Mouse (Mus musculus) midbrain, postnatal 0 days (tissue): ENCODE measurements at regions not wholly inside any gene's neighbourhood (a gene's known extent, or its start where the extent isn't known, plus 50 kb on each side); places are given as distances from the start of the nearest gene placed in this dataset. TPM values are rescaled to one million over a fixed set of nuclear protein-coding genes. Genes with fewer than 3 reads are reported as not detected.

Experiments
- ATAC-seq: fragments of 200-750 bp; cut with Nextera tagmentation; 2 replicates; pipeline ENCODE4 v1.8.0; 2017; ENCODE audit warnings: moderate number of reproducible peaks, mild to moderate bottlenecking, moderate TSS enrichment, moderate library complexity; ENCODE audit not compliant: low FRiP score
- DNase-seq: peaks from one replicate; pipeline ENCODE4 v3.0.0-alpha.2; 2015; ENCODE audit warnings: low spot score
- H3K27ac ChIP-seq: fragments of 300-500 bp; sonication (generic); 2 replicates; pipeline ENCODE4 v1.5.1; 2014; ENCODE audit warnings: low read depth, mild to moderate bottlenecking, low read length, mixed read lengths
- H3K27me3 ChIP-seq: fragments of 300-500 bp; sonication (generic); 2 replicates; pipeline ENCODE4 v1.6.1; 2014; ENCODE audit warnings: low read length, control low read depth, mixed read lengths; ENCODE audit not compliant: insufficient read depth
- H3K36me3 ChIP-seq: fragments of 300-500 bp; sonication (generic); 2 replicates; pipeline ENCODE4 v1.6.1; 2014; ENCODE audit warnings: low read length, control low read depth, mixed read lengths; ENCODE audit not compliant: insufficient read depth
- H3K4me1 ChIP-seq: fragments of 300-500 bp; sonication (generic); 2 replicates; pipeline ENCODE4 v1.6.1; 2014; ENCODE audit warnings: mild to moderate bottlenecking, control low read depth, antibody characterized with exemption, low read length, mixed read lengths; ENCODE audit not compliant: insufficient read depth
- H3K4me2 ChIP-seq: fragments of 300-500 bp; sonication (generic); 2 replicates; pipeline ENCODE4 v1.6.1; 2014; ENCODE audit warnings: low read depth, mild to moderate bottlenecking, low read length, mixed read lengths; ENCODE audit not compliant: poor library complexity, severe bottlenecking
- H3K4me3 ChIP-seq: fragments of 300-500 bp; sonication (generic); 2 replicates; pipeline ENCODE4 v1.5.1; 2014; ENCODE audit warnings: low read depth, mild to moderate bottlenecking, low read length, moderate library complexity
- H3K9ac ChIP-seq: fragments of 300-500 bp; sonication (generic); replicated peaks from 2 replicates; pipeline ENCODE4 v1.6.1; 2014; ENCODE audit warnings: mild to moderate bottlenecking, low read length, moderate library complexity, mixed read lengths; ENCODE audit not compliant: poor library complexity, severe bottlenecking
- H3K9me3 ChIP-seq: fragments of 300-500 bp; sonication (generic); 2 replicates; pipeline ENCODE4 v1.6.1; 2016; ENCODE audit warnings: low read length, control low read depth
- CTCF ChIP-seq: IDR thresholded peaks from 2 replicates; pipeline ENCODE4 v1.5.1; 2016; ENCODE audit warnings: antibody characterized with exemption, mild to moderate bottlenecking
- WGBS: fragments of 180-500 bp; shearing (Covaris S2); extraction: QIAGEN DNeasy Blood & Tissue Kit; methylation state at CpG from one replicate; pipeline ENCODE4 v1.1.7; 2014; 5-methylcytosine and 5-hydroxymethylcytosine counted together
- microRNA-seq: library from miRNA; unstranded; fragments of <30 nt; microRNA quantifications from one replicate; pipeline ENCODE4, GENCODE M21; 2016; ENCODE audit warnings: borderline number of aligned reads

DNA sequence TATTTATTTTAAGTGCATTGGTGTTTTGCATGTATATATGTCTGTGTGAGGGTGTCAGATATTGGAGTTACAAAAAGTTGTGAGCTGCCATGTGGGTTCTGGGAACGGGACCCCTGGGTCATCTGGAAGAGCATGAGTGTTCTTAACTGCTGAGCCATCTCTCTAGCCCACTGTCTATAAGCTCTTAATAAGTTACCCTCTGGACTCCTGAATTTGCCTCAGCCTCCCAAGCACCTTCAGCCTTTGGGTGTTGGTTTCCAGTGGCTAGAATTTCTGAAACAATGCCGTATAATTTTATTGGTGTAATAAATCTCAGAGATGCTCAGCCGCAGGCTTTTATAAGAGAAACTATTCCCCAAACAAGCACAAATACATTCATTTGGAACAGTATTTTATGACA lies 75.0 kb downstream of the Nat3 start:
- ATAC-seq (no peak), DNase-seq (no peak)
- Histone ChIP-seq H3K36me3 (no peaks in the 10 kb centered on the region), H3K9ac (no peak overlapping the region), H3K4me3 (no peak overlapping the region), H3K27me3 (no peaks in the 10 kb centered on the region), H3K4me2 (no peak overlapping the region), H3K4me1 (no peaks in the 10 kb centered on the region), H3K27ac (no peak overlapping the region), H3K9me3 (no peaks in the 10 kb centered on the region)
- WGBS = 93% methylated on average over 3 of the region's 3 CpGs
- no peak for TF ChIP-seq CTCF

DNA sequence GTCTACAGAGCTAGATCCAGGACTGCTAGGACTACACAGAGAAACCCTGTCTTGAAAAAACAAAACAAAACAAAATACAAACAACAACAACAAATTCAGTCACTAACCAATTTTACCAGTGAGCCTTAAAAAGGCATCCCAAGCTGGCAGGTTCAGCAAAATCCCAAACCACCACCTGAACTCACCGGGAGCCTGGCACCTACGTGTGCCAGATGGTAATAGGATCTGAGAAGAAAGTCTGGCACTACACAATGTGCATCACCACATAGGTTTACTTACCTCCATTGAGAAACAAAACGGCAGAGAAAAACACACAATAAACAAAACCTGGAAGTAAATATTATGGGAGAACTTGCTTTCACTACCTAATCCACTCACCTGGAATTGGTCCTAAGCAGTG lies 98.6 kb downstream of the Nat3 start:
- 86% methylated on average over 3 of the region's 3 CpGs for WGBS
- no peaks in the 10 kb centered on the region for H3K9me3 ChIP-seq
- no peak overlapping the region for H3K9ac ChIP-seq
- no peaks in the 10 kb centered on the region for H3K27me3 ChIP-seq
- no peaks in the 10 kb centered on the region for H3K36me3 ChIP-seq
- H3K27ac ChIP-seq = no peak overlapping the region
- no peaks in the 10 kb centered on the region for H3K4me1 ChIP-seq
- H3K4me3 ChIP-seq = no peak overlapping the region
- ATAC-seq (no peak), DNase-seq (no peak)
- no peak overlapping the region for H3K4me2 ChIP-seq
- no peak for TF ChIP-seq CTCF

DNA sequence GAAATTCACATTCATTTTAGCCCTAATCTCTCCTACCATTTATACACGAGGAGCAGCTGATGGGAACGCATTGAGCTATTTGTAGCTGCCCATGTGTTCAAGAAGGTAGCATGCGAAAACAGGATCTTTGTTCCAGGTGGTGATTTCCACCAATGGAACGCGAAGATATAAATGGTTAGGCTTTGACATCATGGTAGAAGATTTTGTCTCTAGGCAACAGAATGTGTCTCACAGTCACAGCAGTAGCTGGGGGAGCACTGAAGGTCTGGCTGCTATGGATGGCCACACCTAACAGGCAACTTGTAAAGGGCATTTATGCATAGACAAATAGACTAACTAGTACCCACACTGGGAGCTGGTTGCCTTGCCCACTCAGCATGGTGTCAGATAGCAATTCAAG lies 108.0 kb downstream of the Nat3 start:
- DNase-seq (no peak), ATAC-seq (no peak)
- H3K4me1 ChIP-seq = no peaks in the 10 kb centered on the region
- H3K27me3 ChIP-seq = no peaks in the 10 kb centered on the region
- H3K9ac ChIP-seq = no peak overlapping the region
- H3K9me3 ChIP-seq = no peaks in the 10 kb centered on the region
- WGBS = 88% methylated on average over 5 of the region's 5 CpGs
- no peaks in the 10 kb centered on the region for H3K36me3 ChIP-seq
- H3K27ac ChIP-seq = no peak overlapping the region
- no peak overlapping the region for H3K4me3 ChIP-seq
- no peak overlapping the region for H3K4me2 ChIP-seq
- TF ChIP-seq CTCF = no peak

DNA sequence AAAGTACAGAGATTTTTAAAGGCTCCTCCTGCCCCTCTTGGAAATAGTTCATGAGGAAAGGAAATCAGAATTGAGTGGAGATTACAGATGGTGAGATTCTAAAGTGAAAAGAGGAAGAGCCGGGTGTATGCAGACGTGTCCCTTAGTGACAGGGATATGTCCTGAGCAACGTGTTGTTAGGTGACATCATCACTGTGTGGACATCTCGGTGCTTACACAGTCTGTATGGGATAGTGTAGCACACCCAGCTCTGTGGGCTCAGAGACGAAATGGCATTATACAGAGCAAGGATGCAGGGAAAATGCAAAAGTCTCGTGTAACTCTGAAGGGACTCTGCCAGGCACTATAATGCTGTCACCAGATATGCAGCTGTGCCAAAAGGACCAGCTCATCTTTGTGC lies 108.6 kb downstream of the Nat3 start:
- H3K4me2 ChIP-seq = no peak overlapping the region
- H3K27ac ChIP-seq = no peak overlapping the region
- H3K36me3 ChIP-seq = no peaks in the 10 kb centered on the region
- no peaks in the 10 kb centered on the region for H3K4me1 ChIP-seq
- no peak overlapping the region for H3K4me3 ChIP-seq
- H3K9ac ChIP-seq = no peak overlapping the region
- DNase-seq = no peak
- ATAC-seq = peak; percentile 34; the same call in 1 of the 2 replicates
- TF ChIP-seq CTCF = no peak
- no peaks in the 10 kb centered on the region for H3K9me3 ChIP-seq
- no peaks in the 10 kb centered on the region for H3K27me3 ChIP-seq
- WGBS = 69% methylated on average over 6 of the region's 6 CpGs

Small RNAs in the stretch of these regions (microRNA-seq; reads per million reads assigned to microRNA genes)
- not detected for gene Gm44391
